Mouse (Mus musculus) bone marrow, adult 2 months (tissue): ENCODE results near the gene Zfp697.

ENCODE experiments used
- CTCF ChIP-seq: fragments of 200-500 bp; IDR thresholded peaks from 2 replicates; pipeline ENCODE4 v1.5.1; 2011; ENCODE audit warnings: low read length, control low read depth; ENCODE audit not compliant: control insufficient read depth, insufficient read depth
- POLR2A ChIP-seq: fragments of 200-500 bp; IDR thresholded peaks from 2 replicates; pipeline ENCODE4 v1.6.1; 2011; ENCODE audit warnings: low read depth, mild to moderate bottlenecking, control low read depth, low read length, borderline replicate concordance; ENCODE audit not compliant: control insufficient read depth

- TF ChIP-seq POLR2A (no peak), CTCF (no peak)
These were observed 247.4 kb downstream of the Zfp697 start for GRCm38 (mm10) chr3:98629633-98630032.
